Mouse (Mus musculus) liver, adult 2 months (tissue): ENCODE measurements around the gene Hpd. TPM values are rescaled to one million over a fixed set of nuclear protein-coding genes. Genes with fewer than 3 reads are reported as not detected.

Experiments used
- DNase-seq: peaks from one replicate; pipeline ENCODE4 v3.0.0-alpha.2; 2011; ENCODE audit warnings: low read depth, low spot score; ENCODE audit errors: extremely low read depth
- H3K27ac ChIP-seq: fragments of 200-500 bp; replicated peaks from 2 replicates; pipeline ENCODE4 v1.5.1; 2012; ENCODE audit warnings: low read depth, mild to moderate bottlenecking, control low read depth, inconsistent platforms, low read length; ENCODE audit not compliant: insufficient read depth
- H3K27me3 ChIP-seq: fragments of 200-500 bp; 2 replicates; pipeline ENCODE4 v1.6.1; 2012; ENCODE audit warnings: mild to moderate bottlenecking, moderate library complexity, low read length, inconsistent platforms; ENCODE audit not compliant: control insufficient read depth, insufficient read depth
- H3K36me3 ChIP-seq: fragments of 200-500 bp; 2 replicates; pipeline ENCODE4 v1.6.1; 2012; ENCODE audit warnings: low read length, inconsistent platforms; ENCODE audit not compliant: control insufficient read depth, insufficient read depth
- H3K4me1 ChIP-seq: fragments of 200-500 bp; 2 replicates; pipeline ENCODE4 v1.6.1; 2011; ENCODE audit warnings: low read length; ENCODE audit not compliant: control insufficient read depth, insufficient read depth
- H3K4me3 ChIP-seq: fragments of 200-500 bp; 2 replicates; pipeline ENCODE4 v1.5.1; 2011; ENCODE audit warnings: low read depth, mild to moderate bottlenecking, control low read depth, low read length, moderate library complexity; ENCODE audit not compliant: insufficient read depth
- H3K79me2 ChIP-seq: fragments of 200-500 bp; 2 replicates; pipeline ENCODE4 v1.6.1; 2012; ENCODE audit warnings: inconsistent platforms, mild to moderate bottlenecking, low read length, moderate library complexity; ENCODE audit not compliant: control insufficient read depth, insufficient read depth
- H3K9ac ChIP-seq: fragments of 200-500 bp; 2 replicates; pipeline ENCODE4 v1.6.1; 2012; ENCODE audit warnings: low read depth, mild to moderate bottlenecking, control low read depth, inconsistent platforms, low read length
- CTCF ChIP-seq: fragments of 200-500 bp; IDR thresholded peaks from 2 replicates; pipeline ENCODE4 v1.5.1; 2011; ENCODE audit warnings: low read depth, low read length, control low read depth
- POLR2A ChIP-seq: fragments of 200-500 bp; IDR thresholded peaks from 2 replicates; pipeline ENCODE4 v1.6.1; 2011; ENCODE audit warnings: low read length, control low read depth; ENCODE audit not compliant: insufficient read depth; ENCODE audit errors: extremely low read depth
- WGBS: fragments of 180-500 bp; shearing (Covaris S2); methylation state at CpG from one replicate; pipeline ENCODE4 v1.1.7; 2018; 5-methylcytosine and 5-hydroxymethylcytosine counted together
- polyA plus RNA-seq: library from polyadenylated mRNA; depleted of rRNA; stranded (reverse); fragments of >200 nt; gene quantifications from 2 replicates; pipeline ENCODE4 v1.2.3, GENCODE M21; 2012
- total RNA-seq: library from RNA; depleted of rRNA; stranded (reverse); fragments of >200 nt; gene quantifications from 2 replicates; pipeline ENCODE4 v1.2.3, GENCODE M21; 2014

Hpd gene
- total and polyA plus RNA-seq, 2 experiments = 3,656 to 3,813 TPM

GRCm38 (mm10) chr5:123193436-123193835 is 10.9 kb upstream of the Hpd start:
- Histone ChIP-seq H3K27ac (peak overlapping the region; percentile 98), H3K9ac (no peak overlapping the region), H3K4me1 (peaks cover 42% of the 10 kb centered on the region), H3K79me2 (no peaks in the 10 kb centered on the region), H3K27me3 (no peaks in the 10 kb centered on the region), H3K4me3 (no peak overlapping the region), H3K36me3 (no peaks in the 10 kb centered on the region)
- WGBS = 29% methylated on average over 5 of the region's 5 CpGs
- DNase-seq = peak; percentile 73
- TF ChIP-seq CTCF = no peak
- TF ChIP-seq POLR2A = no peak

DNA sequence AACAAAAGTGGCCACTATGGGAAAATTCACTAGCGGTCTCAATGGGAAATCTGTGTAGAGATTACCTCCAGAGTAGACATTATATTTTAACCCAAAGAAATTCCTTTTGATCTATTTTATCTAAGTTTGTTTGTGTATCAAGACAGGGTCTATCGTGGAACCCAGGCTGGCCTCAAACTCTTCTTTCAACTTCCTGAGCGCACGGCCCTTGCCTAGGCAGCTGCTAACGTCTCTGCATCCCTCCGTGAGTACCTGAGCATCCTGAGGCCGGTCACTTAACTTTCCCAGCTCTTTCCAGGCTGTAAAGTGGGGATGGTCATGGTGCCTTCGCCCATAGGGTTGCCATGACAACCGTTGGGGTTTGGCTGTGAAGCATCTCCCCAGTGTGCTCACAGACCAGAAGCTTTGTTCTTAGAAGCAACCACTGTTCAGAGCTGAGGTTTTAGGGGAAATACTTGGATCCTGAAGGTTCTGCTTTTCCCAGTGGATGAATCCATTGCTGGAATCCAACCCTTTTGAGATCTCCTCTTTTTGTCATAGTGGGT is 10.2 kb upstream of the Hpd start:
- no peak for DNase-seq
- TF ChIP-seq POLR2A = no peak
- Histone ChIP-seq H3K79me2 (no peaks in the 10 kb centered on the region), H3K4me3 (no peak overlapping the region), H3K27ac (no peak overlapping the region), H3K9ac (no peak overlapping the region), H3K4me1 (peaks cover 43% of the 10 kb centered on the region), H3K27me3 (no peaks in the 10 kb centered on the region), H3K36me3 (no peaks in the 10 kb centered on the region)
- 84% methylated on average over 9 of the region's 9 CpGs for WGBS

DNA sequence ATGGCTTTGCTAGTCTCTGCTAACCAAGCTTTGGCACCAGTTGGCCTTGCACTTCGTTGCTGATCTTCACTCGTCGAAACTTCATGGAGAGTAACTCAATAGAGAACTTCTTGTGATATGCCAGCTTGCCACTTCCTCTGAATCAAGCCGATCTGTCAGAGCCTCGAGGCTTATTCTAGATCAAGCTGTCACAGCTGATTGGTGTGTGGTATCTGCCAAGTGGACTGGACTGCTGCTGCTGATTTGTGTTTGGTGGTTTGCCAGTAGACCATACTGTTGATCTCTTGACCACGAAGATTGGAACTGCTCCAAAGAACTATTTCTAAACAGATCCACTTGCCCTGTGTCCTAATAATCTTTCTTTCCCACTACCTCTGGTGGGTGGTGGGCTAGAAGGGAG is 8.9 kb upstream of the Hpd start:
- peak overlapping the region; percentile 84 for H3K27ac ChIP-seq
- no peaks in the 10 kb centered on the region for H3K79me2 ChIP-seq
- peak; percentile 98 for DNase-seq
- H3K27me3 ChIP-seq = no peaks in the 10 kb centered on the region
- H3K9ac ChIP-seq = 0 out of 2 replicates have a peak overlapping the region, but pooled peaks have one; percentile 20
- WGBS = 16% methylated on average over 6 of the region's 6 CpGs
- TF ChIP-seq POLR2A = no peak
- TF ChIP-seq CTCF = no peak
- H3K4me1 ChIP-seq = peaks cover 37% of the 10 kb centered on the region
- no peak overlapping the region for H3K4me3 ChIP-seq
- no peaks in the 10 kb centered on the region for H3K36me3 ChIP-seq

DNA sequence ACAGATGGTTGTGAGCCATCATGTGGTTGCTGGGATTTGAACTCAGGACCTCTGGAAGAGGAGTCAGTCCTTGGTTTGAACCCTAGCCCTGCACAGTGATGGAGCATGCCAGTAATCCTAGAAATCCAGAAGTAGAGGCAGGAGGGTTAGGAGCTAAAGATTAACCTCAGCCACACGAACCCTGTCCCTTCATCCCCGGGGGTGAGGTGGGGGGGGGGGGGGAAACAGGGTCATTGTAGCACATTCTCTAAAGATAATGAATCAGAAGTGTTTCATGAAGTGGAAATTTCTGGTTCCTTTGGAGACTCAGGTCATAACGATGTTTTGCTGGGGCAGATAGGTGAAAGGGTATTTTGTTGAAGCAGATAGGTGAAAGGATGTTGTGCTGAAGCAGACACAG is 8.4 kb upstream of the Hpd start:
- Histone ChIP-seq H3K27ac (peak overlapping the region; percentile 74), H3K4me3 (no peak overlapping the region), H3K36me3 (no peaks in the 10 kb centered on the region), H3K4me1 (peaks cover 37% of the 10 kb centered on the region), H3K79me2 (no peaks in the 10 kb centered on the region), H3K9ac (no peak overlapping the region), H3K27me3 (no peaks in the 10 kb centered on the region)
- TF ChIP-seq CTCF (no peak), POLR2A (no peak)
- DNase-seq = peak; percentile 58
- 20% methylated on average over 3 of the region's 3 CpGs for WGBS

DNA sequence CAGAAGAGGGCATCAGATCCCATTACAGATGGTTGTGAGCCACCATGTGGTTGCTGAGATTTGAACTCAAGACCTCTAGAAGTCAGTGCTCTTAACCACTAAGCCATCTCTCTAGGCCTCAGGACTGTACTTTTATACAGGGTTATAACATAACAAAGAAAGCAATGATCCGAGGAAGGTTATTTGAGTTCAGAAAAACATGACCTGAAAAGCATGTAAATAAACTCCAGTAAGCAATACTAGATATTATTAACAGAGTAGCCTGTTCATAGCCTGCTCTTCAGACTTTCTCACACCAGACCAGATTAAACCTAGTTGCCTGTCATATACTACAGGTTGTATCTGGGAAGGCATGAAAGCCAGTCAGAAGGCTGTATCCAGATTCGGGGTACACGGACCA is 4.8 kb upstream of the Hpd start:
- TF ChIP-seq CTCF (no peak), POLR2A (no peak)
- WGBS = 69% methylated on average over 3 of the region's 3 CpGs
- H3K36me3 ChIP-seq = no peaks in the 10 kb centered on the region
- peaks cover 2% of the 10 kb centered on the region; the same call in 1 of the 2 replicates for H3K79me2 ChIP-seq
- no peaks in the 10 kb centered on the region for H3K27me3 ChIP-seq
- no peak overlapping the region for H3K9ac ChIP-seq
- H3K27ac ChIP-seq = peak overlapping the region; percentile 18; the same call in 1 of the 2 replicates
- peak; percentile 90 for DNase-seq
- H3K4me3 ChIP-seq = no peak overlapping the region
- peaks cover 20% of the 10 kb centered on the region for H3K4me1 ChIP-seq

DNA sequence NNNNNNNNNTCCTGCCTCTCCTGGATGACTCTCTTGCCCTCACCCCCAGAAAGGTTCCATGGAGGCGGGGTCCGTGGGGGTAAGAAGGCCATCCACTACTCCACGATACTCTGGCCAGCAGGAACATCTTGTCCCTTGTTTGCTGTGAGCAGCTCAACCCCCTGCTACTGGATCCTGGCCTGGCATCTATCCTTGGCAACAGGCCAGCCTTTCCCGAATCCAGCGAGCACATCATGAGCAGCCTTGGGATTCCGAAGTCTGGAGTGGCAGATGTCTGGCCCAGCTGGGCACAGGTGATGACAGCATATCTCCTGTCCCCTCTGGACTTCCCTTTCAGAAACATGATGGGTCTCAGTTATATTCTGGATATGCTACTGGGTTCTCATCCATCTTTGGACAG is 3.4 kb upstream of the Hpd start:
- no peaks in the 10 kb centered on the region for H3K36me3 ChIP-seq
- 19% methylated on average over 6 of the region's 6 CpGs for WGBS
- no peak for TF ChIP-seq CTCF
- no peak for TF ChIP-seq POLR2A
- H3K4me3 ChIP-seq = no peak overlapping the region
- no peaks in the 10 kb centered on the region for H3K27me3 ChIP-seq
- peaks cover 3% of the 10 kb centered on the region; the same call in 1 of the 2 replicates for H3K79me2 ChIP-seq
- H3K27ac ChIP-seq = peak overlapping the region; percentile 58
- DNase-seq = peak; percentile 85
- peaks cover 13% of the 10 kb centered on the region for H3K4me1 ChIP-seq
- no peak overlapping the region for H3K9ac ChIP-seq
